Mouse (Mus musculus): ENCODE measurements at regions not wholly inside any gene's neighbourhood (a gene's known extent, or its start where the extent isn't known, plus 50 kb on each side); places are given as distances from the start of the nearest gene placed in this dataset.

DNA sequence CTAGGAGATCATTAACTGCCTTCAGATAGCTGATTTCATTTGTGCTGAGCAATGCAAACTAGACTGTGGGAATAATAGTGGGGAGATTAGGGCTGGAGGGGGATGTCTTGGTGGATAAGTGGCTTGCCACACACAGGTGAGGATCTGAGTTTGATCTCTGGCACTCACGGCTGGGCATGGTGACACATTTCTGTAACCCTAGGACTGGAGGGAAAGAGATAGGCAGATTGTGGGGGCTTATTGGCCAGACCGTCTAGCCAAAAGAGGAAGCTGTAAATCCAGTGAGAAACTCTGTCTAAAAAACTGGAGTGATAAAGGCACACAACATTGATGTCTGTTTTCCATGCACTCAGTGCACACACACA lies 420.2 kb downstream of the Prdm2 start:
- Histone ChIP-seq H3K27ac (no peak overlapping the region), H3K4me3 (no peak overlapping the region)
- no peak for TF ChIP-seq CTCF (IDR thresholded peaks at IDR 0.05)
- intact Hi-C loops (cut with DNase I), result no loop called here
- no peak for DNase-seq (ENCODE audit: extremely low spot score in 1 of 2, low spot score in 2 of 2)

DNA sequence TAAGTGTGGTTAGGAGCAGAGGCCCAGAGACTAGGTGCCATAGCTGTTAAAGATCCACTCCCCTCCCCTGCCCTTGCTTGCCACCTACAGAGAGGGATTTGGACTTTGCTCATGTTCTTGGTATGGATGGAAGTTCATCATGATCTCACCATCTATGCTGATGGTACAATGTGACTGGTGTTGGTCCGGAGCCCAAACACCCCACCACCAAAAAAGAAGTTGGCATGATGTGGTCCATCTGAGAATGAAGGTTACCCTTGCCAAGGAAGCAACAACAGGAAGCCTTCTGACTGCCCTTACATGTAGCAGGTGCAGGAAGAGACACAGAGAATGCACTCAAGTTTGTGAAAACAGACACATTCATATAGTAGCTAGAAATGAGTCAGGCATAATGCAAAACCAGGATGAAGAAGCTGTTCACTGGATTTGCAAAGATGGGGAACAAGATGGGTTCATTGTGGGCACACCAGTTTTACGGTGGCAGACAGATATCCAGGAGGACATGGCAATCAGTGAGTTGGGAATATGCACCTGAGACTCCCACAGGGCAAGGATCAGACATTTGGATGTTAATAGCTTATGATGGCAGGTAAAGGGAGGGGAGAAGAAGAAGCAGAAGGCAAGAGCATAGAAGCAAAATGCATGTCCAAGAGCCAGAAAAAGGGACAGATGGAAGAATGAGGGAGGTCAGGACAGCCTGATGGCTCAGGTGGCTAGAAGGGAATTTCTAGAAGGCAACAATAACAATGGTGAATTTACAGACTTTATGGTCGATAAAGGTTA lies 420.8 kb downstream of the Prdm2 start:
- H3K4me3 ChIP-seq, result no peak overlapping the region
- intact Hi-C loops (cut with DNase I), result no loop called here
- TF ChIP-seq CTCF (IDR thresholded peaks at IDR 0.05), result no peak
- H3K27ac ChIP-seq, result no peak overlapping the region
- DNase-seq (ENCODE audit: extremely low spot score in 1 of 2, low spot score in 2 of 2), result no peak

DNA sequence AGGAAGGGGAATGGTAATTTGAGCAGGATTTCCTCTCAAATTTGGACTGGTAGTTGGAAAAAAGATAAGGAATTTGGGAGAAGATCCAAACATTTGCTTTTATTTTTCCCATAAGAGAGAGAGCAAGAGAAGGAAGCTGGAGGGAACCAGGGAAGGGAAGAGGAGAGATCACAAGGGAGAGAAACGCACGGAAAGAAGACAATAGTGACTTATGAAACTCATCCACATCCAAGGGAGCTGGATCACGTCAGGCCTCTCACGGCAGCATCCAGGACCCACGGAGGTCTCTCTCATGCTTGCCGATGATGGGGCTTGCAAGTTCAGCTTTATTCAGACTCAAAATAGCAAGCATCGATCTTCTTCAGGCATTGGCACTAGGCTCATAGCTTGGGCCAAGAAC lies 423.7 kb downstream of the Prdm2 start:
- Histone ChIP-seq H3K4me3 (no peak overlapping the region), H3K27ac (no peak overlapping the region)
- intact Hi-C loops (cut with DNase I), result no loop called here
- TF ChIP-seq CTCF (IDR thresholded peaks at IDR 0.05), result no peak
- DNase-seq (ENCODE audit: extremely low spot score in 1 of 2, low spot score in 2 of 2), result no peak

DNA sequence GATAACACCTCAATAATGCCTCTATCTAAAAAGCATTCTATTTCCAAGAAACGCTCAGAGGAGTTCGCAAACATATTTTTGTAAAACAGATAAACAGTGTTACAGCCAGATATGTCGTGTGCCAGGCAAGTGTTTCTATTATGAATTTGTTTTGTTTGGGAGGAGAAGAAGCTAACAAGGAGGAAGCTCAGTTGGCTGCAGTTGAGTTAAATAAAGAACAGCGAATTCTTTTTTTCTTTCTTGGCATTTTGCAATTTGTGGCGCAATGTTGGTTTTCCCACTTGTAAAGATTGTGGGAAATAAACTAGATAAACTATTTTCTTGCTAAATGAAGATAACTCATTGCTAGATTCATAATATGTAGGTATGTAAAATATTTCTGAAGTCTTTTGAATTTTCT lies 427.4 kb downstream of the Prdm2 start:
- H3K4me3 ChIP-seq, result no peak overlapping the region
- H3K27ac ChIP-seq, result no peak overlapping the region
- TF ChIP-seq CTCF (IDR thresholded peaks at IDR 0.05), result no peak
- intact Hi-C loops (cut with DNase I), result no loop called here
- no peak for DNase-seq (ENCODE audit: extremely low spot score in 1 of 2, low spot score in 2 of 2)

DNA sequence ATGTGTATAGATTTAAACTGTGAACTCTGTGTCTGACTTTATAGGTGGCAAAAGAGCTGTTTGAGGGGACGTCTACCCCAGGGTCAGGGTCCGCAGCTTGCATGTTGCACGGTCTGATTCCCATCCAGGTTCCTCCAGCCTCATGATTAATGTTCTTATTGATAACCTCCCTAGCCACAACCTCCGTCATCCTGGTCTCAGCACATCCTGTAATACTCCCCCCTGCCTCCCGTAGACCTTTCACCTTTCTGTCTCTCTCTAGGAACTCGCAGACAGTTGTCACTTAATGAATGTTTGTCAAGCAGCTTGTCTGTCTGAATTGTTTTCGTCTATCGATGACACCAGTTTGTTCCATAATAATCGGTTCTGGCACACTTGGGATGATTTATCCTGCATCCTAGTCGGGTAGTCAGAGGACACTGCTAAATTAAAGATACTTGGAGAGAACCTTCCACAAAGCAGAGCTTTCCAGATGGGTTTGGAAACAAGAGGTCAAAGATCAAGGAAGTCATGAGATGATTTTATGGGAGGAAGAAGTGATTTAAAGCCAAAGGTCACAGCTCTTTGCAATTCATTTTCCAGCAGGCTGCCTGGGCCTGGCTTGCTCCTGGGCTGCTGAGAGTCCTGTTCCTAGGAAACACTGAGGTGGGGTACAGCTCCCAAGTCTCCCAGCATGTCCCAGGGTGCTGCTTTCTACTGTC lies 435.9 kb downstream of the Prdm2 start:
- intact Hi-C loops (cut with DNase I), result no loop called here
- Histone ChIP-seq H3K27ac (no peak overlapping the region), H3K4me3 (no peak overlapping the region)
- no peak for TF ChIP-seq CTCF (IDR thresholded peaks at IDR 0.05)
- DNase-seq (ENCODE audit: extremely low spot score in 1 of 2, low spot score in 2 of 2), result no peak

DNA sequence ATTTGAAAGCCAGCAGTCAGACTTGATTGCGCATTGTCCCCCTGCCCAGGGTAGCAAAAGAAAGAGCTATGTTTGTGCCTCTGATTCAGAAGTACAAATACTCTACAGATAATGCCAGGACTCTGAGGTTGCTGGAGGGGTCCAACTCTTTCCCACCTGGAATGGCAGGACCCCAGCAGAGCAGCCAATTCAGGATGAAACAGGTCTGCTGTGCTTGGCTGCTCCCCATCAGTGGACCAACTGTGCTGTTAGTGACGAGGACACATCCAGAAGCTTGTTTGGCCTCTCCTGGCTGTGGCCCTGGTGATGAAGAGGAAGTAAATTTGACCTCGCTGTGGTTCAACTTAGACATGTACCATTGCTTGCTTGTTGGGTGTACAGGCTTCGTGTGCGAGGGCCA lies 437.8 kb downstream of the Prdm2 start:
- DNase-seq (ENCODE audit: extremely low spot score in 1 of 2, low spot score in 2 of 2), result no peak
- TF ChIP-seq CTCF (IDR thresholded peaks at IDR 0.05), result no peak
- Histone ChIP-seq H3K27ac (no peak overlapping the region), H3K4me3 (no peak overlapping the region)
- intact Hi-C loops (cut with DNase I), result no loop called here

DNA sequence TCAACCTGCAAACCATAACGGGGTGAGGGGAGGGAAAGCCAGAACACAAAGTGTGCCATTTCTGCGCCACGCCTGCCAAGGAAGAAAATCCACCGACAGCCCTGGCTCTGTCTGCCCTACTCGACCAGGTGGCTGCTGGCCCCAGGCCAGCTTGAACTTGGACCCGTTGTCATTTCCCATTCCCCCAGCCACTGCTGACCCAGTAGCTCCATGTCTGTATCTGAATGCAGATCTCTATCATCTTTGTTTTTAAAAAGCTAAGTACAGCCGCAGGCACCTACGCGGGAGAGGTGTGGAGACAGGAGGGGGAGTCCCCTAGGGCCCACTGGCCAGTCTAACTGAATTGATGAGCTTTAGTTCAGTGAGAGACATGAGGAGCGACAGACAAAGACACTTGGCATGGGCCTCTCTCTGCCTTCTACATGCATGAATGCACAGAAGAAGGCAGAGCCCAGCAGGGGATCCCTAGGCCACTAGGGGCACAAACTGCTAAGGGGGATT lies 439.1 kb downstream of the Prdm2 start:
- TF ChIP-seq CTCF (IDR thresholded peaks at IDR 0.05), result no peak
- intact Hi-C loops (cut with DNase I), result no loop called here
- H3K4me3 ChIP-seq, result no peak overlapping the region
- no peak for DNase-seq (ENCODE audit: extremely low spot score in 1 of 2, low spot score in 2 of 2)
- H3K27ac ChIP-seq, result no peak overlapping the region

DNA sequence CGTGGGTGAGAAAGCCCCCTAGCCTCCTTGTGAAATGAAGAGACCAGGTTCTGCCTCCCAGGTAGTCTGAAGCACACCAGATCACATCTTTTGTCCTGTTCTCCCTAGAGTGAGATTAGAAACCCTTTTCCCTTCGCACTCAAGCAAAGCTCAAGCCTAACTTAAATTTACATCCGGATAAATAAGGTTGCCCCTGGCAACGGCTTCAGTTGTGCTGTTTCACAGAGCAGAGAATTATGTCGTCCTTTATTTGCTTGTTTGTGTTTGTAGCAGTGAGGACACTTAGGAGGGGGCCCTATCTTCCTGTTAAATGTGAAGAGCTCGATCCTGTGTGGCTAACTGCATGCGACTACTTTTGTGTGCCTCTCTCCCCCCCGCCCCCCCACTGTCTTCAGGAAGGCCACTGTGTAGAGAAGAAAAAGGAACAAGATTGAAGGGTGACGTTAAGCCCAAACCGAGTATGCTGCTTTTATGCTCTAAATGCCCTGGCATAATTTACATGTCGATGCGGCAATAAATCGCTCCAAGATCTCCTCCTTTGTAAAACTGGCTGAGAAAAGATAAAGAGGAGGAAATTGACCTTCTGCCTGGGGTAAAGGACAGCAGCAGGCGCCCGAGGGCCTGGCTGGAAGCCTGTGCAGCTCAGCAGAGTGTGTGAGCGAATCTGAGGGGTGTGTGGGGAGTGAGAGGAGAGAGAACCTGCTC lies 439.9 kb downstream of the Prdm2 start:
- Histone ChIP-seq H3K27ac (no peak overlapping the region), H3K4me3 (no peak overlapping the region)
- intact Hi-C loops (cut with DNase I), result no loop called here
- no peak for TF ChIP-seq CTCF (IDR thresholded peaks at IDR 0.05)
- DNase-seq (ENCODE audit: extremely low spot score in 1 of 2, low spot score in 2 of 2), result no peak

DNA sequence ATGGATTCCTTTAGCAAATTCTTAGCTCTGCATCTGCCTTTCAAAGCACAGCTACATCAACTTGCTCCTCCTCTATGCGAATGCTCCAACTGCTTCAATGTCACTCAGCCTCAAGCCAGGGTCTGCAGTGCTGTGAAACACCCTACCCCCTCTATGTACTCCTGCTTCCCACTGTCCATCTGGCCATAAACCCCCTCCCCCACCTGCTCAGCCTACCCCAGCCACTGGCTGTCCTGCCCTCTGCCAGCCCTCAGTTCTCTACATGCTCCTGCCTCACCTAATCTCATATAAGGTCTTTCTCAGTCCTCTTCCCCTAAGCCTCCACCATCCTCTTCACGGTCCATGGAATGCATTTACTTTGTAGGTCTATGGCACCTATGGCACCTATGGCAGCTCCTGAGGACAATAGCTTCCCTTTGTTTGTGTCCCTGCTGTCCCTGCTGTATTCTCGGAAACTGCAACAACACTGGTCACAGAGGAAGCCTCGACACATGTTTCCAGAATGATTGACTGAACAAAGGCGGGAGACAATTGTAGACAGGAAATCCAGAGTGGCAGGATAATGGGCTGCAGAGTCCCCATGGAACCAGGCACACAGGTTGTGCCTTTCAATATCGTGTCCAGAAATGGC lies 441.2 kb downstream of the Prdm2 start:
- no peak for DNase-seq (ENCODE audit: extremely low spot score in 1 of 2, low spot score in 2 of 2)
- Histone ChIP-seq H3K4me3 (no peak overlapping the region), H3K27ac (no peak overlapping the region)
- TF ChIP-seq CTCF (IDR thresholded peaks at IDR 0.05), result no peak
- intact Hi-C loops (cut with DNase I), result no loop called here

DNA sequence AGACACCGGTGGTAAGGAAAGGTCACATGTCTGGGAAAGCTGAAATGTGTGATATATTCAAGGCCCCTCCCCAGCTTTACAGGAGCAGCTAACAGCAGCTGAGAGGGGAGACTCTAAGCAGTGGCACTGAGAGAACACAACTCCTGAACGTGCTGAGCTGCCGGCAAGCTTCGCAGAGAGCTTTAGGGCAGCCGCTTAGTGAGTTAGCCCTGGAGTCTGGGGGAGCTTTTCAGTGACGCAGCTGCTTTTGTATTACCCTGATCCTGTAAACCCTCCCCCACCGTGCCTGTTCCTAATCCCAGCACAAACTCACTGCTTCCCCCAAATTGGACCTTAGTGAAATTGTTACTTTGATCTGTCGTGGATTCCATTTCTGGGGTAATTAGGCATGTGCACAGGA lies 442.6 kb downstream of the Prdm2 start:
- intact Hi-C loops (cut with DNase I), result no loop called here
- no peak for DNase-seq (ENCODE audit: extremely low spot score in 1 of 2, low spot score in 2 of 2)
- Histone ChIP-seq H3K27ac (no peak overlapping the region), H3K4me3 (no peak overlapping the region)
- no peak for TF ChIP-seq CTCF (IDR thresholded peaks at IDR 0.05)

DNA sequence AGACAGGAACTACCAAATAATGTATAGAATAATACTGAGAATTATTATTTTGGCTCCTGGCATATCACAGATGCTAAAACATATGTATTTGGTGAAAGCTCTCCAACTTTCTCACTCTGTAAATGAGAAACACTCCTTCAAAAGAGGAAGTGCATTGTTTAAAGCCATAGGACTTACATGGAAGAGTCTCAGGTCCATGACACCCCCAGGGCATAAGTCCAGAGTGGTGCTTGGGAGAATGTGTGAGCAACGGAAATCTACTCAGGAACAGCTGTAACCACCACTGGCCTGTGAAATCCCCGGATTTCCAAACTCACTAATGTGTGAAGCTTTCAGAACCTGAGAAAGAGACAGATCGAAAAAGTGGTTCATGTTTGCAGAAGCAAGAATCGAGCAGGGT lies 445.1 kb downstream of the Prdm2 start:
- no peak for TF ChIP-seq CTCF (IDR thresholded peaks at IDR 0.05)
- intact Hi-C loops (cut with DNase I), result no loop called here
- DNase-seq (ENCODE audit: extremely low spot score in 1 of 2, low spot score in 2 of 2), result no peak
- Histone ChIP-seq H3K27ac (no peak overlapping the region), H3K4me3 (no peak overlapping the region)

DNA sequence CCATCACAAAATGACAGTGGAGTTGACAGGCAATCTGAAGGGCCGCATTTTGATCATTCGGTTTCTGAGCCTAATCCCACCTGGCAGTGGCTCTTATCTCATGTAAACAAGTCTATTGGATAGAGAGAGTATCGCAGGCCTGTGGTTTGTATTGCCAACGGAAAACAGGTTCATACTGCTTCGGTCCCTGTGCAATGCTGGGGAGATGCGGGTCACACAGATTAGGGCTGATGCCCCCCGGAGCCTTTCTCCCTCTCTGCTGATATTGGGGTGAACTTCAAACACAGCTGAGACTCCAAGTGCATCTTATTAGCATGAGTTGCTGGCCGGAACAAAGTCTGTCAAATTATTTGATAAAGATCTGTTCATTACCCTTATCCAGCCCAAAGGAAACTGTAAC lies 451.2 kb downstream of the Prdm2 start:
- DNase-seq (ENCODE audit: extremely low spot score in 1 of 2, low spot score in 2 of 2), result no peak
- Histone ChIP-seq H3K27ac (no peak overlapping the region), H3K4me3 (no peak overlapping the region)
- TF ChIP-seq CTCF (IDR thresholded peaks at IDR 0.05), result no peak
- intact Hi-C loops (cut with DNase I), result no loop called here

Measured in left cerebral cortex, adult 2 months (tissue).